Mouse (Mus musculus) spleen, adult 2 months (tissue): ENCODE measurements around the gene Krt20.

Source experiments
- CTCF ChIP-seq: fragments of 200-500 bp; IDR thresholded peaks from 2 replicates; pipeline ENCODE4 v1.5.1; 2011; ENCODE audit warnings: mild to moderate bottlenecking, inconsistent platforms; ENCODE audit not compliant: insufficient read depth, insufficient read length, insufficient replicate concordance; ENCODE audit errors: extremely low read depth
- POLR2A ChIP-seq: fragments of 200-500 bp; IDR thresholded peaks from 2 replicates; pipeline ENCODE4 v1.6.1; 2011; ENCODE audit warnings: low read depth, low read length, inconsistent platforms

- no peak for TF ChIP-seq CTCF
- no peak for TF ChIP-seq POLR2A
These were observed 37.9 kb downstream of the Krt20 start for GRCm38 (mm10) chr11:99399956-99400549.
